Mouse (Mus musculus): ENCODE measurements around the gene Akap12.

Akap12 gene

DNA sequence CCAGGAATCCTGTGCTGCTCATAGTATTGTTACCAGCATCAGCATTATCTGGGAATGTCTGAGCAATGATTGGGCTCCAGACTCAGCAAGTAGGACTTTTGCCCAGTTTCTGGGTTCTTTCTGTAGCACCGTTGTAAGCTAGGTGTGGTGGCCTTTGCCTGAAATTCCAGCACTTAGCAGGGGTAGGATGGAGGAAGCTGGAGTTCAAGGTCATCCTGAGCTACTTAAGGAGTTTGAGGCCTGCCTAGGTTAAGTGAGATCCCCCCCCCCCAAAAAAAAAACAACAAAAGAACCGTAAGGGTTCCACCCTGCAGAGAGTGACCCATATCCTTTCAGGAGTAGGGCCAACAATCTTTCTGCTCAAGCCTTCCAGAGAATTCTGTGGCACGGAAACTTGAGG is 98.4 kb downstream of the Akap12 start:
- no peak for DNase-seq

DNA sequence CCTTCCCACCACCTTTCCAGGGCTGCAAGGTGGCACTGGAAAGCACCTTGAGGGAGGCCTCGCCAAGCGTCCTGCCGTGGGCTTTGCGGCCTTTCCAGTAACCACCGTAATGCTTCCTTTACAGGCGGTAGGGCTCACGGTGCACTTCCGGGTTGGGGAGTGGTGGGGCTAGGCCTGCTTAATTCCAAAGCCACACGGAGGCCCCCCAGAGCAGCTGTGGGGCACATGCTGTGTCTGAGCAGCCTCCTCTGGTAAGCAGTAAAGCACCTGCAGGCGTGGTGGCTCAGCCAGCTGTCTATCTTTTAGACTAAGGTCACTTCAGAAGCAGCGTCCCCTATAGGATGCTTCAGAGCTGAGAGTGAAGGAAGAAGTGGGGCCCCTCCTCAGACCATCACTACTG is 103.9 kb downstream of the Akap12 start:
- no peak for DNase-seq

DNA sequence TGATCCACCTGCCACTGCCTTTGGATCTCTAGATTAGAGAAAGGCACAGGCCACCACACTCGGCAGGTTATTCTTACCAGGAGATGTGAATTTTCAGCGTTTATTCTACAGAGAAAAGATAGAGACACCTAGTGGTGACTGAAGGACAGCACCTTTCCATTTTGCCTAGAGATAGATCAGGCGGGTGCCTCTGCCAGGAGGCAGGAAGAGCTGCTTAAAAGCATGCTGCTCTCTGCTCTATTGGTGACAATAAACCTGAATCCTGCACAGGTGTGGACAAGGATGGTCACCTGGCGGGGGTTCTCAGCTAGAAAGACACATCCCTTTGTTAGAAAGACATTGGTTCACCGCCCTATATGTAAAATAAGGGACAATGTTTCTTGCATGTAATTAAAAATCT is 105.8 kb downstream of the Akap12 start:
- DNase-seq = peak in 1 of 2 experiments; percentile 46

DNA sequence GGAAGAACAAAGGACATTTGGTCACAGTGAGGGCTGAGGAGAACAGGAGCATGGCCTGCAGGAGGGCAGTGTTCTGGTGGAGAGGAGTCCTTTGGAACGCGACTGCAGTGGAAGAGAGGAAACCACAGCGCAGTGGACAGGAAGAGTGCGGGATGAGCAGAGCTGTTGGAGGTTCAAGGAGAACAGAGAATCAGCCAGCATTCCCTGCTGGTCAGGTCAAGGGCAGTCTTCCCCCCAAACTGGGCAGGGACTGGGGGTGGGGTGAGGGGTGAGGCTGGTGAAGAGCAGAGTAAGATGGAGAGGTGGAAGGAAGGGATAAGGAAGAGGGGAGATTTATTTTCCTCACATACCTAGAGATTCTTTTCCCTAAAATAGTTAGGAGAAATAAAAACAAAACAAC is 107.4 kb downstream of the Akap12 start:
- DNase-seq = no peak

DNA sequence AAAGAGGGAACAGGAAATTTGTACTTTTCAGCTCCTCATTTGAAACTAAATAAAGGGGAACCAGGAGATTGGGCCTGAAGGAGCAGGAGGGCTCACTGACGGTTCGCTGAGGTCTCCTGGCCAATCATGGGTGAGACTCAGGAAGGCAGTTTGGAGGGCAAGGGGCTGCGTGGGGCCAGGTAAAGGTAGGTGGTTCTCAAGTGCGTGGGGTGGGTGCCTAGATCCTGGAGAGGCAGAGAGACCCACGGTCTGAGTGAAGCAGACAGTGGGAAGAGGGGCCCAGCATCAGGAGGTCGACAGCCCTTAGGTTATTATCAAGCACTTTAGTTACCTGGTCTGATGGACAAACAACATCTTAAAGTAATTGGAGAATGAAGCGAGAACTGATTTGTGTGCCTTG is 108.1 kb downstream of the Akap12 start:
- DNase-seq = no peak

DNA sequence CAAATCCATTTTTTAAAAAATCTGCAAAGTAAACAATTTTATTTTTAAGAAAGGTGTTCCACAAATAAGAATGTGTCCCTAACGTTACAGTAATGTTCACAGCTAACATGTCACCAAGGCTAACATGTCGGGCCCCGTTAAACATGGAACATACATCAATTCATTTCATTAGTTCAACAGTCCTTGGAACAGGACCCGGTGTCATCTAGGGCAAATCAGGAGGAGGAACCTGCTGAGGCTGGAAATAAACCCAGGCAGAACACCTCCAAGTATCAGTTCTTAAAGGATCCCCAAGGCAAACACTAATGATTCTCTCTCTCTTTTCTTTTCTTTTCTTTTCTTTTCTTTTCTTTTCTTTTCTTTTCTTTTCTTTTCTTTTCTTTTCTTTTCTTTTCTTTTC is 108.6 kb downstream of the Akap12 start:
- no peak for DNase-seq

DNA sequence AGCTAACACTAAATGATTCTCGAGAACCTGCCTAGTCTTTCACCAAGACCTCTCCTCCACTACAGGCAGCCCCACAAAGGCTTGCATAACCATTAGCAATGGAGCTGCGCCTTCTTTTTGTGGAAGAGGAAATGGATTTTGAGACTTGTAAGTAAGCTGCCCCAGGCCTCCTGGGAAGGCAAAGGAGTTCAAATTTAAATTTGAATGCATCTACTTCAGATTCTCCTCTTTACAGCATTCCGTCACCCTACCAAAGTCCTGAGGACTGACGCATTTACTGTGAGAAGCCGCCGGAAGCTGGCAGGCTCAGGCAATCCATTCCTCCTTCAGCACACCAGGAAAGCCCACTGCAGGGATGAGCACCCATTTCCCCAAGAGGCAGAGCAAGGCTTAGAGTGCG is 109.1 kb downstream of the Akap12 start:
- no peak for DNase-seq

DNA sequence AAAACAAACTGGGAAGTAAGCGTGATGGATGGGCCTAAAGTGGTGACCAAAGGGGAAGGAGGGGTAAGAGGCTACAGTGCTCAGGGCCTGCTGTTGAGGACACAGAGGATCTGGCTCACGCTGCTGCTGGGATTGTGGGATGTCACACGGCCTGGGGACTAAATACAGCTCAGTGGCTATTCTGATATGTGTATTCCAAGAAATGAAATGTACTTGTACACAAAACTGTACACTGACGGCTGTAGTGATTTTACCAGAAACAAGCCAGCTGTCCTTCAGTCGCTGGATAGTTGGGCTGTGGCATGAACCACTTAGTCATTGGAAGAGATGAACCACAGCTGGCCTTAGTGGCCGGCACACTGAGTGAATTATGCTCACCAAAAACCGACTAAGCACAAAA is 110.3 kb downstream of the Akap12 start:
- peak in 1 of 2 experiments; percentile 42 for DNase-seq

DNA sequence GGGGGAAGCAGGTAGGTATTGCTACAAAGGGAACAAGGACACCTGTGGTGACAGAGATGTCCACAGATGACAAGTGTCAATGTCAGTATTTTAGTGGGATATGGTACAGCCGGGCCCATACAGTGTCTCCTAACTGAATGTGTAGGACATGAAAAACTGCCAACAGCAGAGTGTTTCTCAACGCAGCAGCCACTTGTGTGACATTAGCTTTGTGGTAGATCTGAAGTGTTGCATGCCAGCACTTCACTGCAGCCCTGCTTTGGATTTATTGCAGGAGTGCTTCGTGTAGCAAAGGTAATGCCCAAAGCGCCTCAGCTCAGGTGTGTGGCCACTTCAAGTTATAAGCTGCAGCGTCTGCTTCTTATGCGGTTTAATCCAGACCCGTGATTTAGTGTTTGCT is 110.8 kb downstream of the Akap12 start:
- no peak for DNase-seq

DNA sequence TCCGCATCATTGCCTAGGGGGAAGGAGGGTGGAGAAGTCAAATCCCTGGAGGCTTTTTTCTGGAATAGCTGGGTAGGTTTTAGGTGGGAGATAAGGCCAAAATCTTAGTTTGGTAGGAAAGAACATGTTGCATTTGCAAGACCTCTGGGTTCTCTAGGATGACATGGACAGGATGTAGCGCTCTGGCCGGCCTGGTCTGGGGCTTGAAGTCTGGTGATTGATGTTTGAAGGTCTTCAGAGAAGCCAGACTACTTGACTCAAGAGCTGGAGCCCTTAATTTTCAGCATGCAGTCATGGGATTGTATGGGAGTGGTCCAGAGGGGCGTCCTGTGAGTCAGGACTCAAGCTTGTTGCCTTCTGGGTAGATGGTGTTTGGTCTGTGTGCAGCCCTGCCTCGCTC is 114.6 kb downstream of the Akap12 start:
- no peak for DNase-seq

DNA sequence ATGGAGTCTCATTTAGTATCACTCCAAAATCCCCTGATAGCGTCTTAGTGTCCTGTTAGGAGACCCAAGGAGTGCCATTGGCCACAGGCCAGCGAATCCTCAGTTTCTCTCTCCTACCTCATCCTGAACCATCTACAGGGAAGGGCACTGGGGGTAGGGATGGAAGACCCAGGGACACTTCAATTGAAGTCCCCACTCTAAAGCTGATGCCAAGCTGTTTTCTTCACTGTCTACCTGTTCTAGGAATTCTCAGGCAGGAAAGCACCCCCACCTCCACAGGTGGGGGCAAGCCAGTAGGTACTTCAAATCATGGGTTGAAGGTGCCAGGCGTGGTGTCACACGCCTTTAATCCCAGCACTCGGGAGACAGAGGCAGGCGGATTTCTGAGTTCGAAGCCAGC is 118.1 kb downstream of the Akap12 start:
- no peak for DNase-seq

DNA sequence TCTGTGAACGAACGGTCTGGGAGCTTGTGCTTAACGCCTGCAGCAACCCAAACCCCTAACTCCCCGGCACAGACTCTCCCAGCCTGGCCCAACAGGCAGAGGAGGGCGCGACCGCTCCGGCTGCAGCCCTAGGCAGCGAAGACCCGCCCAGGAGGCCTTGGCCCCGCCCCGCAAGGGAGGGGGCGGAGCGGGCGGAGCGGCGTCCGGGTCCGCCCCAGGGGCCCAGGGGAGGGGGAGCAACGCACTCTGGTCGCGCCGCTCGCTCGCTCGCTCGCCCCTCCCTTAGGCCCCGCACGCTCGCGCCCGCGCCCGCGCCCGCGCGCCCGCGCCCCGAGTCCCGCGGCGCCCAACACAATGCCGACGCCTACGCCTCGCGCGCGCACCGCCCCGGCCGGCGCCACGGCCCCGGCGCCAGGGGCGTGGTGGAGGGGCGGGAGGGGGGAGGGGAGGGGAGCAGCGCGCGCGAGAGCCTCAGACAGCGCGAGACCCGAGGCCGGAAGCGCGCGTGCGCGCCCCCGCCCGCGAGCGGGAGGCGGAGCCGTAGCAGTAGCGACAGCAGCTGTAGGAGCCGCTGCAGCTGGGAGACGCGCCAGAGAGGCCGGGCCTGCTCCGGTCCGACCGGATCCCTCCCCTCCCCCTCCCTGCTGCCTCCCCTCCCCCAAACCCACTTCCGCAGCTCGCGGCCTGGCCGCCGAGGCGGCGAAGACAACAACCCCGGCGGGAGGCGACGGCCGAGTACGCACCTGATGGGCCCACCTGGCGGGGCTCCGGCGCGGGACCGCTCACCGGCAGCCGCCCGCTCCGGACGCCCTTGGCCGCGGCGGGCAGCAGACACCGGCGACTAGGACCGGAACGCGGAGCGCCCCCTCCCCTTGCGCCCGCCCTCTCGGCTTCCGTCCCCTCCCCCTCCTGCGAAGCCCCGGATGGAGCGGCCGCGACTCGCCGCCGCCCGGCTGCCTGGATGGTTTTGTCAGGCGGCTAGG is 120.7 kb downstream of the Akap12 start:
- peak; percentile 95 to 99 for DNase-seq

DNA sequence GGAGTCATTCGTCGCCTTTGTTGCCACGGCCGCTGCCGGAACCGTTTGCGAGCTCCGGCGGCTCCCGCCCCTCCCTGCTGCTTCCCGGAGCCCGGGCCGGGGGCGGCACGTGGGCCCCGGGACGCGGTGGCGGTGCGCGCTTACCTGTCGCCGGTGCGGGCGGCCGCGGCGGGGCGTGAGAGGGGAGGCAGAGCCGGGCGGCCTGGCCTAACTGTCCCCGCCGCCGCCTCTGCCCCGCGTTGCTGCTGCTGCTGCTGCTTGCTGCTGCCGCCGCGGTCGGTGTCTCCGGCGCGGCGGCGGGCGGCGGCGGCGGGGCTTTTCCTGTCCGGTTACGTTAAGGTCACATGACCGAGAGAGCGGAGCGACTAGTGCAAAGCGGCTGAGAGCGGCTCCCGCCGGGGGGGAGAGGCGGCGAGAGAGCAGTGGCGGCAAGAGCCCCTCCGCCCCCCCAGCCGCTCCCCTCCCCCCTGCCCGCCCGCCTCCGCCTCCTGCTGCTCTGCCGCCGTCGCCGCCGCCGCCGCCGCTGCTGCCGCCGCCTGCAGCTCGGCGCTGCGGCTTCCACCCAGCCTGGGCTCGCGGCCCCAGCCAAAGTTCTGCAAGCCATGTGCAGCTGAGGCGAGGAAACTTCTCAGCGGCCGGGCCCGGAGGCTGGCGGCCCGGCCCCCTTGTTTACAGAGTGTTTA is 121.7 kb downstream of the Akap12 start, which contains the start of gene Zbtb2:
Gene Zbtb2 (minus strand): TSS at position 408 of the 683 bp plus-strand sequence.
- peak; percentile 76 to 94 for DNase-seq

DNA sequence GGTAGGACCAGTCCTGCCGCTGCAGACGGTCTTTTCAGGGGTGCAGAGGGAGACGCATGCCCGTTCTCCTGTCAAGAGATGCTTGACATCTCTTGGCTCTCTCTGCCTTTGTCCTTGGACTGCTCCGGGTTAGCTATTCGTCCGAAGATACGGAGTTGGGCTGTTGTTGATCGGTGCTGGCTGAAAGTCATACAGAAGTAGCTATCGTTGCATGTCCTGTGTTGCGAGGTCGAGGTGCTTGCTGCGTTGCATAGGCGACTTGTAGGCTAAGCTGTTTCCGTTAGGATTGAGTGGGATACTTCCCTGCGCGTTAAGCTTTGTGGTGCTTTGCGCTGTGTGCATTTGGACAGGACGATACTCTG is 122.2 kb downstream of the Akap12 start:
- DNase-seq = peak in 1 of 2 experiments; percentile 21

DNA sequence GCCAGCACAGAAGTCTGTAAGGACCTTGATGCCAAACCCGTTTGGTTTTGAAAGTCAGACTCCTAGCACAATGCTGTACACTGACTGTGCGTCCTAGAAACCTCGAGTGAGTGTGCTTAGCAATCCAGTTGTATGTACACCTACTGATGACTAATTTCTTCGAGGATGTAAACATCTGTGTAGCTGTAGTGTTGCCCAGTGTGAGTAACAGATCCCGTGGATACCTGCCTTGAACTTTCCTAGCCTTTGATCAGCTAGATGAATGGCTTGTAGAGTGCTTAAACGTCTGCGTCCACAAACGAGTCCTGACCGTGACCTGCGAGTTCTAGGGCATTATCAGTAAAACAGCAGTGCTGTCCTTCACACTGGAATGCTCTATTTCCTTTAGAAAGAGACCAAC is 122.9 kb downstream of the Akap12 start:
- DNase-seq = no peak

DNA sequence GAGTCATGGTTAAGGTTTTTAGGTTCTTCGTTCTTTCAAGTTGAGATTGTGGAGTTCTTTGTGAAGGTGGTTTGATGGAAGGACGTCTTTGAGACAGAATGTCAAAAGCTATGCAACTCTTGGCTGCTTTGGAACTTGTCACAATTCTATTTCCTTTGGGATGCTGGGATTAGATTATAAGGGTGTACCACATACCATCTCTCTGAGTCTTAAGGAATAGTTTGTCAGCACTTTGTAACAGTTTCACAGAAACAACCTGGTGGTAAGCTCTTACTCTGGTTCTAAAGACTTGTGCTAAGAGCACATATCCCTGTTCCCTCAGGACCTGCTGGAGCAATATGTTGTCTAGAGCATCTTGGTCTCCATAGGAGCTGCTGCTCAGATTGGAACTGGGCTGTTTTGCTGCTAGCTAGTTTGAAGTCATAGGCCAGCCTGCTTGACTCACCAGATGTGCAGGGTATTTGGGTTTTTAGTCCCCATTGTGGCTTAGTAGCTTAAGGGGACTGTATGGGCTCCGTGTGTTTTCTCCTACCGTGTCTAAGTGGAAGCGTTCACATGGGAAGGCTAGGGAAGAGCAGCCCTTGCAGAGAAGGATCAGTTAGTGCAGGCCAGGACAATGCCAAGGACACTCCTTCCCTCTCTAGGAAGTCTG is 123.4 kb downstream of the Akap12 start:
- no peak for DNase-seq

DNA sequence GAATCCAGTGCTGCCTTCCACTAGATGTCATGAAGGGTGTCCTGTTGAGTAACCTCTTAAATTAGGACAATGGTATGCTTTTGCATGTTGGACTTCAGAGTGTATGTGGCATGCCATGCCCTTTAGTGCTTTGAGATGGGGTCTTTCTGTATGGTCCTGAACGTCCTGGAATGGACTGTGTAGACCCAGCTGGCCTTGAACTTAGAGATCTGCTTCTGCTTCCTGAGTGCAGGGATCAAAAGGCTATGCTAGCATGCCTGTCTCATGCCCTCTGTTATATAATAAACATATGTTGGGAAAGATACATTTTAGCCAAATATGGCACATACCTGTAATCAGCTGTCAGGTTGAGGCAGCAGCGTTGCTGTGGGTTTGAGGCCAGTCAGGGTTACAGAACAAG is 124.4 kb downstream of the Akap12 start:
- DNase-seq = no peak

DNA sequence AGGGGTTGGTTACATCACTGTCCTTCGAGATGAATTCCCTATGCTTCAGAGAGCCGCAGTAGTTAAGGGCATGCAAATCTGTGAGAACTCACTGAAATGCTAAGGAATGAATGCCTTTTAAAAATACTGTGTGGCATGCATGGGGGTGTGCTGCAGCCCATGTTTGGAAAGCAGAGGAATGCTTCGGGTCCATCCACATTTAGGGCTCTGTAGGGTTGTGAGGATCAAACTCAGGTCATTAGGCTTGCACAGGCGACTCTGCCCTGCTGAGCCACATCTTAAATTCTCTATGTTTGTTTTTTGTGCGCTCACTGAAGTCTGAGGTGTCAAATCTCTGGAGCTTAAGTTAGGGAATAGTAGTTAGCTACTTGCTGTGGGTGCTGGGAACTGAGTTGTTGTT is 124.9 kb downstream of the Akap12 start:
- no peak for DNase-seq

DNA sequence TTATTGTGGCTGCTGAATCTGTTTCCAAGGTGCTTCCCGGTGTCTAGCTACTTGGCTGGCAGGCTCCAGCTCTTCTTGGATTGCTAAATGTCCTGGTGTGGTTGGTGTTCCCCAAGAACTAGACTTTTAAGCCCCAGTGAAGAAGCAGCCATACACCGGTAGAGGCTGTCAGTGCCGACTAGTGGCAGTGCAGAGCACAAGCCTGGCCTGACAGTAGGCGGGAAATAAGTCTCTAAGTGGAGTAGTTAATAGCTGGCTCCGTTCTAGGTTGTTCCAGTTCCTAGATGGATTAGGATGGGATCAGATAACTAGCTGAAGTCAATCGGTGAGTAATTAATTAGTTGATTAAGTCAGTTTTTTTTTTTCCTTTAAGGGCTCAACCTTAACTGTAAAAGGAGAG is 125.7 kb downstream of the Akap12 start:
- DNase-seq = peak; percentile 46 to 65

DNA sequence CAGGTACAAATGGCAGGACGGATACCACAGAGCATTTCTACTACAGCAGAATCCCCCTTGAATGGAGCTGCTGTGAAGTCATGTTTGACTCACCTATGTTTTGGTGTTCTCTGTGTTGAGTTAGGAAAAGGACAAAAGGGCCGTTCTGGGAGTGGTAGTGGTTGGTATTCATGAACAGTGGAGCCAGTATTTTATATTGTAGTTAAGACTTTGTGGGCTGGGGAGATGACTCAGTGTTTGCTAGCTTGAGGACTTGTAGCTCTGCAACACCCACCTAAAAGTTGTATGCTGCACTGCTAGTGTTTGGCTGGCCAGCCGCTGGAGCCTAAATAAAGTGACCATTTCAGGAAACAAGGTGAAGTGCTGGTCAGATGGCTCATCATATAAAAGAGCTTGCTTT is 129.1 kb downstream of the Akap12 start:
- no peak for DNase-seq

DNA sequence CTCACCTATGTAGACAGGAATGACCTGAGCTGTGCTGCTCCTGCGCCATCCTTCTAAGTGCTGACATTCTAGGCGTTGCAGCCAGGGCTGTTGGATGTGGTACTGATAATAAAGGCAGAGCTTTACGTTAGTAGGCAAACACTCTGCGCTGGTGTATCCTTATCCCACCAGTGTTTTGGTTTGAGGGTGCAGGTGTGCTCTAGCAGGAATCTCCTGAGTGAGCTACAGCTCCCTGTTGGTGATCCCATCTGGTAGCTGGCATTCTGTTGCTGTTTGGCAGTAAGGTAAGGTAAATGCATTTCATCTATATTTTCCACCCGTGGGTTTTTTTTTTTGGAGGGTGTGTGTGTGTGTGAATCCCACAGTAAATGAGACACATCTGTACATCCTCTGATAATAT is 131.9 kb downstream of the Akap12 start:
- DNase-seq = no peak

DNA sequence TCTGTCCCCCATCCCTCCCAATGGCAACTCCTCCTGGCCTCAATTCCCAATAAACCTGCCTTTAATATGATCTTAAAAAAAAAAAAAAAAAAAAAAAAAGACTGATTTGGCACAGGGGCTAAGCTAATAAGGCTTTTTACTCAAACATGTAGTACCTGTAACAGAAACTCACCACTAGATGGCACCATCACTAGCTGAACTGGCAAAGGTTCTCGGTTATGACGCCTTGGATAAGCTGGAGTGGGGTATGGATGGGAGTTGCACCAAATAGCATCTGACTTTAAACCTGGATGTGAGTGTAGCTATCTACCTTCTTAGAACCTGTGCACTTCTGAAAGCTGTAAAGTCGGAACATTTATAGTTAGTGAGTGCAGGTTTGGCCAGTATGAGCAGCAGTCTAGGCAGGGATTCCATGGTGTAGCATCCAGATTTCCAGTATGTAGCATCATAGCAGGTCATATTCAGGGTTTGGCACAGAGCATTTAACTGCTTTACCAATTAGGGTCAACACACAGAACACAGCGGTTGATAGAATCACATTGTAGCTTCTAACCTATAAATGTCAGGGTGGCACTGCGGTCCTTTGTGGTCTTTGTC is 138.8 kb downstream of the Akap12 start:
- peak in 1 of 2 experiments; percentile 69 for DNase-seq

DNA sequence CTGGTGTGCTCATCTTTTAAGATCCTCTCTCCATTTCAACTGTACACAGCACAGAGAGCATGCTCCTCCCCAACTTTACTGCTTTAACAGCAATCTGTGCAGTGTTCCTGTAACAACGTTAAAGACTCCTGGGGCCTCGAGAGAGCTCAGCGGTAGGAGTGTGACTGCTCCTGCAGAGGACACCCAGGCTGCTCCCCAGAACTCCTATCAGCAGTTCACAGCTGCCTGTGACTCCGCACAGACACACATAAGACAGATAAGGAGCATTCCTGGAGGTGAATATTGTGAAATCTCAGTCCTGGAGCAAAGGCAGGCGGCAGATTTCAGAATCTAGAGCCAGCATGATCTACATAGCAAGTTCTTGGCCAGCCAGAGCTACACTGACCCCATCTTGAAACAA is 139.3 kb downstream of the Akap12 start:
- no peak for DNase-seq
